Mouse (Mus musculus): ENCODE measurements around the gene Ormdl1. TPM values are rescaled to one million over a fixed set of nuclear protein-coding genes. Genes with fewer than 3 reads are reported as not detected.

Ormdl1 gene
- total RNA-seq, 2 experiments from 2014 or later: 26.9 to 28.7 TPM

Other genes starting within 250 kb of the Ormdl1 start
- gene Mstn, start 235.5 kb upstream of the Ormdl1 start, total RNA-seq (2014; fragmentation: Nextera tagmentation): not detected in 2 replicates
- not detected in 2 replicates for gene Mstn, start 235.5 kb upstream of the Ormdl1 start, total RNA-seq (2017)
- gene 1700019A02Rik, start 109.5 kb upstream of the Ormdl1 start, total RNA-seq (2014; fragmentation: Nextera tagmentation): not detected in 2 replicates
- not detected in 2 replicates for gene 1700019A02Rik, start 109.5 kb upstream of the Ormdl1 start, total RNA-seq (2017)
- 19.1 and 21.7 TPM in 2 replicates for gene Pms1, start 77 bp upstream of the Ormdl1 start, total RNA-seq (2014; fragmentation: Nextera tagmentation)
- gene Pms1, start 77 bp upstream of the Ormdl1 start, total RNA-seq (2017): 12.3 and 13.7 TPM in 2 replicates
- 2.6 TPM in 1 of 2 replicates, not detected in the other for gene Gm28778, start within 50 bp of the Ormdl1 start, total RNA-seq (2014; fragmentation: Nextera tagmentation)
- not detected in 2 replicates for gene Gm28778, start within 50 bp of the Ormdl1 start, total RNA-seq (2017)
- 14.1 and 16.6 TPM in 2 replicates for gene Osgepl1, start 16.5 kb downstream of the Ormdl1 start, total RNA-seq (2014; fragmentation: Nextera tagmentation)
- gene Osgepl1, start 16.5 kb downstream of the Ormdl1 start, total RNA-seq (2017): 12.5 and 13.9 TPM in 2 replicates
- gene Asdurf, start 55.5 kb downstream of the Ormdl1 start, total RNA-seq (2014; fragmentation: Nextera tagmentation): not detected in 2 replicates
- gene Asdurf, start 55.5 kb downstream of the Ormdl1 start, total RNA-seq (2017): 112 and 243 TPM in 2 replicates
- gene Gm28551, start 55.6 kb downstream of the Ormdl1 start, total RNA-seq (2014; fragmentation: Nextera tagmentation): not detected in 2 replicates
- 0.82 TPM in 1 of 2 replicates, not detected in the other for gene Gm28551, start 55.6 kb downstream of the Ormdl1 start, total RNA-seq (2017)
- 80.1 and 87.9 TPM in 2 replicates for gene Asnsd1, start 55.7 kb downstream of the Ormdl1 start, total RNA-seq (2014; fragmentation: Nextera tagmentation)
- 105 and 112 TPM in 2 replicates for gene Asnsd1, start 55.7 kb downstream of the Ormdl1 start, total RNA-seq (2017)